Mouse (Mus musculus) hindbrain, embryonic 16.5 days (tissue): Measurements from ENCODE around the gene Tspear. TPM values are rescaled to one million over a fixed set of nuclear protein-coding genes. Genes with fewer than 3 reads are reported as not detected.
A peak's percentile ranks its signal among the peaks of the same experiment; 100 is the strongest.

Source experiments
- ATAC-seq: fragments of 200-750 bp; cut with Nextera tagmentation; 2 replicates; pipeline ENCODE4 v1.8.0; 2017; ENCODE audit warnings: moderate TSS enrichment, moderate library complexity
- H3K27ac ChIP-seq: fragments of 300-500 bp; sonication (generic); 2 replicates; pipeline ENCODE4 v1.5.1; 2014; ENCODE audit warnings: low read depth, mild to moderate bottlenecking, control low read depth, low read length, moderate library complexity
- H3K27me3 ChIP-seq: fragments of 300-500 bp; sonication (generic); replicated peaks from 2 replicates; pipeline ENCODE4 v1.6.1; 2014; ENCODE audit warnings: low read length; ENCODE audit not compliant: control insufficient read depth, insufficient read depth
- H3K36me3 ChIP-seq: fragments of 300-500 bp; sonication (generic); 2 replicates; pipeline ENCODE4 v1.6.1; 2014; ENCODE audit warnings: mild to moderate bottlenecking, low read length, moderate library complexity, mixed read lengths; ENCODE audit not compliant: control insufficient read depth, insufficient read depth
- H3K4me1 ChIP-seq: fragments of 300-500 bp; sonication (generic); 2 replicates; pipeline ENCODE4 v1.6.1; 2014; ENCODE audit warnings: low read depth, low read length; ENCODE audit not compliant: control insufficient read depth, insufficient read depth
- H3K4me2 ChIP-seq: fragments of 300-500 bp; sonication (generic); 2 replicates; pipeline ENCODE4 v1.6.1; 2014; ENCODE audit warnings: mild to moderate bottlenecking, low read length, control low read depth, moderate library complexity
- H3K4me3 ChIP-seq: fragments of 300-500 bp; sonication (generic); 2 replicates; pipeline ENCODE4 v1.5.1; 2014; ENCODE audit warnings: mild to moderate bottlenecking, low read length, control low read depth, moderate library complexity
- H3K9ac ChIP-seq: fragments of 300-500 bp; sonication (generic); 2 replicates; pipeline ENCODE4 v1.6.1; 2014; ENCODE audit warnings: low read depth, mild to moderate bottlenecking, control low read depth, low read length, moderate library complexity
- H3K9me3 ChIP-seq: fragments of 300-500 bp; sonication (generic); 2 replicates; pipeline ENCODE4 v1.6.1; 2014; ENCODE audit warnings: mild to moderate bottlenecking, low read length, moderate library complexity; ENCODE audit not compliant: control insufficient read depth
- WGBS: fragments of 180-500 bp; shearing (Covaris S2); extraction: QIAGEN DNeasy Blood & Tissue Kit; methylation state at CpG from one replicate; pipeline ENCODE4 v1.1.7; 2014; 5-methylcytosine and 5-hydroxymethylcytosine counted together
- polyA plus RNA-seq: library from polyadenylated mRNA; unstranded; fragments of >200 nt; fragmentation: Nextera tagmentation; extraction: Ambion mirVana; gene quantifications from 2 replicates; pipeline ENCODE4 v1.2.1, GENCODE M21; 2015

Gene Tspear
- polyA plus RNA-seq, 1 experiment from 2014 or later, result 1.6 TPM

DNA sequence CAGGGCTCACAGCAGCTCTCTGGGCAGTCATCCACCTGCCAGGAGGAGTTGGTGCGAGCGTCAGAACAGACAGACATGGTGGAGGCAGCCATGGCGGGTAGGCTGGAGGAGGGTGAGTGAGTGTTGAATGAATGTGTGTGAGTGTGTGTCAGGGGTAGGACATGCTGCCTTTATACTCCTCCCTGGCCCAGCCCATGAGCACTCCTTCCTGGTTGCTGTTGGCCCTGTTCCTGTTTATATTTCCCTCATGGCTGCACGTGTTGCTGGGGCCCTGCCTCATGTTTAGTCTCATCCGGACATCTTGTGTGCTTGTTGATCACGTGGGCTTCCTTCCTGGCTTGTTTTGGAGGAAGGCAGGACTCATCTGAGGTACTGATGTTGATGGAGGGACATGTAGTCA lies 140.6 kb downstream of the Tspear start, which contains the start of gene Krtap10-4:
Gene Krtap10-4, minus strand, starts transcription at position 145 of the 400 bp plus-strand sequence.
- H3K9me3 ChIP-seq, result no peaks in the 10 kb centered on the region; the same call in 1 of the 2 replicates
- H3K9ac ChIP-seq, result no peak within 1 kb of the TSS
- H3K4me1 ChIP-seq, result no peaks in the 10 kb centered on the region
- H3K4me3 ChIP-seq, result no peak within 1 kb of the TSS
- no peaks in the 10 kb centered on the region for H3K36me3 ChIP-seq
- no peak within 1 kb of the TSS for H3K27ac ChIP-seq
- WGBS, result 59% methylated on average over 6 of the region's 6 CpGs
- no peak within 1 kb of the TSS for H3K4me2 ChIP-seq
- H3K27me3 ChIP-seq, result no peaks in the 10 kb centered on the region
- no peak for ATAC-seq

DNA sequence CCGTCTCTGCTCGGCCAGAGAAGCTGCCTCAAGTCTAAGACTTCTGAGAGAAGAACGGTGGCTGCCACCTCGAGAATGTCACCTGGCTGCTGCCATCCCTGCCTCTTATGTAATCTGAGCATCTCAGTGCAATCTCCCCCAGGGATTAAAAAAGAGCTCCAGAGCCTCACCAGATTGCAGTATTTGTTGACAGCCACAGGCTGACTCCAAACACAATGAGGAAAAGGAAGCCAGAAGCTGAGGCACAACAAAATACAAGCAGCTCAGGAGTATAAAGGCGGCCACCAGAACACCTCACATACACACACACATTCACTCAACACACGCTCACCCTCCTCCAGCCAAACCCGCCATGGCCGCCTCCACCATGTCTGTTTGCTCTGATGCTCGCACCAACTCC lies 149.3 kb downstream of the Tspear start, which contains the start of gene Krtap10-10:
Gene Krtap10-10, plus strand, starts transcription at position 301 of the 400 bp plus-strand sequence.
- Histone ChIP-seq H3K27me3 (no peaks in the 10 kb centered on the region), H3K4me1 (no peaks in the 10 kb centered on the region), H3K9ac (no peak within 1 kb of the TSS), H3K9me3 (no peaks in the 10 kb centered on the region), H3K36me3 (no peaks in the 10 kb centered on the region), H3K4me2 (no peak within 1 kb of the TSS), H3K4me3 (no peak within 1 kb of the TSS), H3K27ac (no peak within 1 kb of the TSS)
- no peak for ATAC-seq
- 78% methylated on average over 9 of the region's 9 CpGs for WGBS

DNA sequence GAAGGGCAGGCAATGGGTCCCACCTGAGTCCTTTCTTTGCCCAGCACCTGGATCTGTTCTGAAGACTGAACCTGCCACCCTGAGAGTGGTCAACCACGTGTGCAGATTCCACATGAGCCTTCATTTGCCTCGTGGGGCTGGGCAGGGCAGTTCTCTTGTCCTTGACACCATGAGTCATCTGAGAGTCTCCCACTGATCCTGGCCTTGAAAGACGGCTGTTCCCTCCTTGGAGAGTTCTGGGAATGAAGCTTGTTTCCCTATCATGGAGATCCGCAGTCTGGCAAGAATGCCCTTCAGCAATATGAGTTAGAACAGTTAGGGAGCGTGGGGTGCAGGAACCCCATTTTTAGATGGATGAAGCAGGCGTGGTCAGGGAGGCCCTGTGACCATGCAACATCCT lies 152.6 kb downstream of the Tspear start:
- ATAC-seq, result no peak
- Histone ChIP-seq H3K4me2 (no peak overlapping the region), H3K9me3 (peaks cover 7% of the 10 kb centered on the region), H3K9ac (no peak overlapping the region), H3K27me3 (no peaks in the 10 kb centered on the region), H3K4me1 (no peaks in the 10 kb centered on the region), H3K4me3 (no peak overlapping the region), H3K27ac (no peak overlapping the region), H3K36me3 (no peaks in the 10 kb centered on the region; the same call in 1 of the 2 replicates)
- WGBS, result 84% methylated on average over 6 of the region's 6 CpGs

DNA sequence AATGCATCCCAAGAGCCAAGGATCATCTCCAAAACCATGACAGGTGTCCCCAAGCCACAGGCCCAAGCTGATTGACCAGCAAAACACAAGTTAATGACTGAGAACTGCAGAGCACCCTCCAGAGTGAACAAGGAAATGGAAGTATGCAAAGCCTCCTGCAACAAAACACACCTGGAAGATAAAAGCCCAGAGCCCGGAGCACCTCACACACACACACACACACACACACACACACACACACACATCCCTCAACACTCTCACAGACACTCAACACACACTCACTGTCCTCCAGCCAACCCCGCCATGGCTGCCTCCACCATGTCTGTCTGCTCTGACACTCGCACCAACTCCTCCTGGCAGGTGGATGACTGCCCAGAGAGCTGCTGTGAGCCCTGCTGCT lies 160.1 kb downstream of the Tspear start, which contains the start of gene Gm36176:
Gene Gm36176, plus strand, starts transcription at position 301 of the 400 bp plus-strand sequence.
- WGBS, result 78% methylated on average over 2 of the region's 3 CpGs
- no peaks in the 10 kb centered on the region; the same call in 1 of the 2 replicates for H3K36me3 ChIP-seq
- no peak within 1 kb of the TSS for H3K4me2 ChIP-seq
- H3K27ac ChIP-seq, result no peak within 1 kb of the TSS
- ATAC-seq, result no peak
- H3K4me3 ChIP-seq, result no peak within 1 kb of the TSS
- no peaks in the 10 kb centered on the region for H3K27me3 ChIP-seq
- peaks cover 14% of the 10 kb centered on the region for H3K9me3 ChIP-seq
- H3K9ac ChIP-seq, result no peak within 1 kb of the TSS
- no peaks in the 10 kb centered on the region for H3K4me1 ChIP-seq

DNA sequence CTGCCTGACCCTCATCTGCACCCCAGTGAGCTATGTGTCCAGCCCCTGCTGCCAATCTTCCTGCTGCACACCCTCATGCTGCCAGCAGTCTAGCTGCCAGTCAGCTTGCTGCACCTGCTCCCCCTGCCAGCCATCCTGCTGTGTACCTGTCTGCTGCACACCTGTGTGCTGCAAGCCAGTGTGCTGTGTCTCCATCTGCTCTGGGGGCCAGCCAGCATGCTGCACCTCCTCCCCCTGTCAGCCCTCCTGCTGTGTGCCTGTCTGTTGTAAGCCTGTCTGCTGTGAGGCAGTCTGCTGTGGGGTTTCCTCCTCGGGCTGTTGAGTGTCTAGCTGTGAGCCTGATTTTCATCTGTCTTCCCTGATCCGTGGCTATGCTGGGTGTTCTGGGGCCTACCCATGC lies 160.6 kb downstream of the Tspear start:
- Histone ChIP-seq H3K27ac (no peak overlapping the region), H3K36me3 (no peaks in the 10 kb centered on the region; the same call in 1 of the 2 replicates), H3K4me2 (no peak overlapping the region), H3K4me1 (no peaks in the 10 kb centered on the region), H3K9ac (no peak overlapping the region), H3K4me3 (no peak overlapping the region), H3K9me3 (peaks cover 14% of the 10 kb centered on the region), H3K27me3 (no peaks in the 10 kb centered on the region)
- WGBS, result 23% methylated on average over 2 of the region's 2 CpGs
- no peak for ATAC-seq

DNA sequence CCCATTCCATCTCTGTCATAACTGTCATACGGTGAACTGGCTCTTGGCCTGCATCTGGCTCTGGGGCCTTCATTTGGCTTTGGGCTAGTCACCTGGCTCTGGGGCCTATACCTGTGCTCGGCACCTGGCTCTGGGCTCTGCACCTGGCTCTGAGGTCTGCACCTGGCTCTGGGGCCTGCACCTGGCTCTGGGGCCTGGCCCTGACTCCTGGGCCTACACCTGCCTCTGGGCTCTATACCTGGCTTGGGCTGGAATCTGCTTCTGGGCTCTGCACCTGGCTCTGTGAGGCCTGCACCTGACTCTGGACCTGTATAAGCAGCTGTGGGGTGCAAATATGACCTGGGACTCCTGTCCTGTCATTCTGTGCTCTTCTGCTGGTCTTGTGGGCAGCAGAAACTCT lies 161.2 kb downstream of the Tspear start:
- Histone ChIP-seq H3K4me1 (no peaks in the 10 kb centered on the region), H3K4me3 (no peak overlapping the region), H3K36me3 (no peaks in the 10 kb centered on the region; the same call in 1 of the 2 replicates), H3K9ac (no peak overlapping the region), H3K9me3 (peaks cover 14% of the 10 kb centered on the region), H3K27me3 (no peaks in the 10 kb centered on the region), H3K27ac (no peak overlapping the region), H3K4me2 (no peak overlapping the region)
- 85% methylated on average over 2 of the region's 2 CpGs for WGBS
- no peak for ATAC-seq

DNA sequence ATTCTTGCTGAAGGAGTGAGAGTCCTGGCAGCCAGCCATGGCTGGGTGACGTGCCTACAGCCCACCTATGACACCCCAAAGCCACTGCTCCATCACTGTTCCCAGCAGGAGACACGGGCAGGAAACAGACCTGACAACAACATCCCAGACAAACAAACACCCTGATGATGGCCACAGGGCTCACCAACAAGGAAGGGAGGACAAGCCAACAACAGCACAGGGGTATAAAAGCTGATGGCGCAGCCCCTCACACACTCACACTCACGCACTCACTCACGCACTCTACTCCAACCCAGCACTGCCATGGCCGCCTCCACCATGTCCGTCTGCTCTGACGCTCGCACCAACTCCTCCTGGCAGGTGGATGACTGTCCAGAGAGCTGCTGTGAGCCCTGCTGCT lies 166.2 kb downstream of the Tspear start, which contains the start of gene Gm10318:
Gene Gm10318, plus strand, starts transcription at position 301 of the 400 bp plus-strand sequence.
- no peaks in the 10 kb centered on the region for H3K9me3 ChIP-seq
- H3K4me1 ChIP-seq, result no peaks in the 10 kb centered on the region
- H3K36me3 ChIP-seq, result no peaks in the 10 kb centered on the region
- H3K4me3 ChIP-seq, result no peak within 1 kb of the TSS
- no peak for ATAC-seq
- no peak within 1 kb of the TSS for H3K9ac ChIP-seq
- 64% methylated on average over 9 of the region's 9 CpGs for WGBS
- no peak within 1 kb of the TSS for H3K4me2 ChIP-seq
- no peaks in the 10 kb centered on the region for H3K27me3 ChIP-seq
- H3K27ac ChIP-seq, result no peak within 1 kb of the TSS

DNA sequence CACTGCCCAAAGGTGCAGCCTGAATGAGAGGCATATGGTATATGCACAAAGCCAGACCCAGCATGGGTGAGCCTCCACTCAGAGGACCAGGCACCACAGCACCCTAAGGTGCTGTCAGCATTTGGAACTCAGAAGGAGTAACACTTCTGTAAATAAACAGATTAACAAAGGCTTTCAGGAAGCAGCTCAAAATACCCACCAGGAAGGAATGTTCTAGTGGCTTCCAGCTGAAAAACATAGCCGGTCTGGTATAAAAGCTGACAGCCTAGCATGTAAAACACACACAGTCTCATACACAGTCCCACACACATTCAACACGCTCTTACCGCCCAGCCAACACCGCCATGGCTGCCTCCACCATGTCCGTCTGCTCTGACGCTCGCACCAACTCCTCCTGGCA lies 175.3 kb downstream of the Tspear start, which contains the start of gene Gm3285:
Gene Gm3285, plus strand, starts transcription at position 301 of the 400 bp plus-strand sequence.
- Histone ChIP-seq H3K27me3 (no peaks in the 10 kb centered on the region), H3K4me2 (no peak within 1 kb of the TSS), H3K27ac (no peak within 1 kb of the TSS), H3K4me1 (no peaks in the 10 kb centered on the region), H3K4me3 (no peak within 1 kb of the TSS), H3K36me3 (no peaks in the 10 kb centered on the region), H3K9me3 (no peaks in the 10 kb centered on the region), H3K9ac (no peak within 1 kb of the TSS)
- ATAC-seq, result no peak
- whole genome bisulfite sequencing, result 51% methylated on average over 7 of the region's 7 CpGs

DNA sequence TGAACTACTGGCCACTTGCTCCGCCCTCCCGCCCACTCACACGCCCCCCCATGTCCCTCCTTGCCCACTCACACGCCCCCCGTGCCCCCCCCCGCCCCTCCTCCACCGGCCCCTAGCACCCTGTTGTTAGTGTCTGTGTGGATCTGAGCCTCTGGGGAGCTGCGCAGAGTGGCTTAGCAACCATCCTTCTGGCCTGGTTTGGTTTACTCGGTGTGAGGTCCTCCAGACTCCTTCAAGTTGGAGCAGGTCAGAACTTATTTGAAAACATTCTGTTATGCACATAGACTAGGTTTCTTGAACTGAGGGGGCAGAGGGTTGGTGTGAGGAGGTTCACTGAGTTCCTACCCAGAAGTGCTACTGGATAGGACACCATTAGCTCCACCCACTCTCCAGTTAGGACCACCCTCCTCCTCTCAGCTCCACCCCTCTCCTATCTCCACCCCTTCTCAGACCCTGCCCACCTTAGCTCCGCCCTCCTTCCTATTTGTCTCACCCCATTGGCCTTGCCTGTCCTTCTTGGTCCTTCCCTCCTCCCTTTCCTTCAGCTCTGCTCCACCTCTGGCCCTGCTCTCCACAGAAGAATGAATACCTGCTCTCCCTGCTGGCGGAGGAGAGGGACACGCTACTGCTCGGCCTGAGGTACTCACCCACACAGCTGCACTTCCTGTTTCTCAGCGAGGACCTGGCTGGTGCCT lies 177.8 kb downstream of the Tspear start:
- Histone ChIP-seq H3K27ac (no peak overlapping the region), H3K36me3 (no peaks in the 10 kb centered on the region), H3K4me3 (peak overlapping the region; percentile 27), H3K4me1 (no peaks in the 10 kb centered on the region), H3K4me2 (peak overlapping the region; percentile 41), H3K9ac (no peak overlapping the region), H3K9me3 (no peaks in the 10 kb centered on the region), H3K27me3 (no peaks in the 10 kb centered on the region)
- WGBS, result 43% methylated on average over 14 of the region's 14 CpGs
- peak; percentile 85 for ATAC-seq
